Mouse (Mus musculus): ENCODE data around the gene Ppp1r13b. TPM values are rescaled to one million over a fixed set of nuclear protein-coding genes. Genes with fewer than 3 reads are reported as not detected.

Gene Ppp1r13b
- total RNA-seq, 2 experiments from 2014 or later = 7.1 to 8.2 TPM

GRCm38 (mm10) chr12:111808775-111809174, 99.1 kb downstream of the Ppp1r13b start:
- no peak for ATAC-seq (replicated peaks; ENCODE audit: low FRiP score, low TSS enrichment, poor library complexity, severe bottlenecking)

- ATAC-seq (replicated peaks; ENCODE audit: low FRiP score, low TSS enrichment, poor library complexity, severe bottlenecking) = no peak
Observed at GRCm38 (mm10) chr12:111803538-111803937, 104.4 kb downstream of the Ppp1r13b start.

DNA sequence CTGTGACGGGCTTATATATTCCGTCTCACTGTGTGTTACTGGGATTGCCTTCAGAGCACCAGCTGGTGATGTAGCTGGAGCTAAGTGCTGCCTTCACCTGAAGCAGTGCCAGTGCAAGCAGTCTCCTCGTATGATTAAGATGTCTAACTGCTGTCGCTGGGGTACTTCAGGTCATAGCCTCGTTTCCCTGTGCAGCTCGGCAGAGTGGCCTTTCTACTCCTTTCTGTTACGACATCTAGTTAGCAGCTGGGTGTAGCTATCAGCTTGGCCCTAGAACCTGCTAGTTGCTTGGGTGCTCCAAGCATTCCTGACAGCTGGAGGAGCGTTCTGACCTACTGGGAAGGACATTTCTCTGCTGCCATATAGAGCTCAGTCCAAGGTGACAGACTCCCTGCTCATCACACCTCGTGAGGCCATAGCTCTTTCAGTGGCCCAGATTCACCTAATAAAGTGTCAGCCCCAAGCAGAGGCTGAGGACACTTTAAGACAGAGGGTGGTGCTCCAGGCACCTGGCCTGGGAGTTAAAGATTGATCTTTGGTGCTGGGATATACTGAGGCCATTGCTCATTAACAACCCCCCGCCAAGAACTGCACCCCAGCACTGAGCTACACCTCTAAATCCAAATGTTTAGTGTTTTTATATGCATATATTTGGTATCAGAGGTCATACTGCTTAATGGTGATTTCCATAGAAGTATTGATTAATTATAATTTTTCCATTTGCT, 107.3 kb downstream of the Ppp1r13b start:
- no peak for ATAC-seq (replicated peaks; ENCODE audit: low FRiP score, low TSS enrichment, poor library complexity, severe bottlenecking)

- no peak for ATAC-seq (replicated peaks; ENCODE audit: low FRiP score, low TSS enrichment, poor library complexity, severe bottlenecking)
Observed at GRCm38 (mm10) chr12:111798493-111798892, 109.4 kb downstream of the Ppp1r13b start.

- ATAC-seq (replicated peaks; ENCODE audit: low FRiP score, low TSS enrichment, poor library complexity, severe bottlenecking) = no peak
Observed at GRCm38 (mm10) chr12:111797251-111797650, 110.7 kb downstream of the Ppp1r13b start.

GRCm38 (mm10) chr12:111795180-111795895, 112.6 kb downstream of the Ppp1r13b start:
- ATAC-seq (replicated peaks; ENCODE audit: low FRiP score, low TSS enrichment, poor library complexity, severe bottlenecking) = no peak

DNA sequence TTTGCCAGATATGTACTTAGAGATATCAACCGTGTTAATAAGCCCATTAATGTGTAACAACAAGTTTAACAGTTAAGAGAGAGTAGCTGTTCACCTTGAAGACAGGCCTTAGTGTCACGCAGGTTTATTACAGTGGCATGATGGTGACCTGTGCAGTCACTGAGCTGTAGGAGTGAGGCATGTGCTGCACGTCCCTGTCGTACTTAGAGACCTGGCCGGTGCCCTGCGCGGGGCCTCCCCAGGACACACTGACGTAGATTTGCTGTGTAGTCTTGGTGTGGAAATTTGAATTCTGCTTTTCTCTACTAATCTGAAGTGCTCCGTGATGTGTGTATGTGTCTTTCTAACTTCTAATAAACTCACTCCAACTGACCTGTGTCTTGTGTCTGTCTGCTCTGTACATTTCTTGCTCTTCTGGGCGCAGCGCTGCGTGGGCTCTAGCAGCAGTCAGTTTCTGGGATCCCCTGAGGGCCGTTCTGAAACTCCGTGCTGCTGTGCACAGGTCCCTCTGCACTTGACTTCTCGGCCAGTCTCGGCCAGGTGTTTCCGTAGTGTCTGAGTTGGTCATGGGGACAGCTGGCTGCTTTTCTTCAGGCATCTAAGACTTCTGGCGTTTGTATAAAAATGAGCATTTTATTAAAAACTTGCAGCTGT, 113.3 kb downstream of the Ppp1r13b start:
- ATAC-seq (replicated peaks; ENCODE audit: low FRiP score, low TSS enrichment, poor library complexity, severe bottlenecking) = no peak

DNA sequence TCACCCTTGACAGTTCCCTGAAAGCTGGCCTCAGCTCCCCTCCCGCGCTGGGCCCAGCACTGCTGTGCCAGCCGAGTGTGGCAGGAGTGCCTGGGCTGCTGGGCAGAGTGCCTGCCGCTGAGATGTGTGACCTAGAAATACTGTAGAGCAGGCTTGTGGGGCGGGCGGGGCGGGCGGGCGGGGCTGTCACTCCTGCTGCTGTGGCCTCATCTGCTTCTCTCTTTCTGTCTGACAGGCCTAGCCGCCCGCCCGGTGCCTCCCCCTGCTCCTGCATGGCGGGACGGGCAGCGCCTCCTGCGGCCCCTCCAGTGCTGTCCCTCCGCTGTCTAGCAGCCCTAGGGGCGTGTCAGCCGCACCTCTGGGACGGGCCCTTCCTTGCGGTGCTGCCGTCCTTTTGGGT, 113.8 kb downstream of the Ppp1r13b start:
- peak; percentile 64 for ATAC-seq (replicated peaks; ENCODE audit: low FRiP score, low TSS enrichment, poor library complexity, severe bottlenecking)

GRCm38 (mm10) chr12:111791474-111792104, 116.3 kb downstream of the Ppp1r13b start:
- ATAC-seq (replicated peaks; ENCODE audit: low FRiP score, low TSS enrichment, poor library complexity, severe bottlenecking) = no peak

DNA sequence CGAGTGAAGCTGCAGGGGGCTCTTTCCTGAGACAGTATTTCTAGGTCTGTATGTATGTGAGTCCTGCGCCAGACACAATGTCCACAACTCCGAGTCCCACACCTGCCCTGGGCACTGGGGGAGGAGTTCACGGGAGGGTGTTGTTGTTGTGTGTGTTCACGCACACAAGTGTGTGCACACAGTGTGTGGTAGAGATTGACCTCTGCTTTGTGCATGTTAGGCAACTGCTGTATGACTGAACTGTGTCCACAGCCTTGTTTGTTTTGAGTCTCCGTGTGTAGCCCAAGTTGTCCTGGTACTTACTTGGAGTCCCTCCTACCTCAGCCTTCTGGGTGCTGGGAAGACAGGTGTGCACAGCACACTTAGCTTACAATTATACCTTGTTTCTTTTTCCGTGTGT, 117.3 kb downstream of the Ppp1r13b start:
- ATAC-seq (replicated peaks; ENCODE audit: low FRiP score, low TSS enrichment, poor library complexity, severe bottlenecking) = no peak

GRCm38 (mm10) chr12:111790090-111790489, 117.8 kb downstream of the Ppp1r13b start:
- no peak for ATAC-seq (replicated peaks; ENCODE audit: low FRiP score, low TSS enrichment, poor library complexity, severe bottlenecking)

- peak; percentile 92 for ATAC-seq (replicated peaks; ENCODE audit: low FRiP score, low TSS enrichment, poor library complexity, severe bottlenecking)
Observed at GRCm38 (mm10) chr12:111787015-111787414, 120.9 kb downstream of the Ppp1r13b start.

DNA sequence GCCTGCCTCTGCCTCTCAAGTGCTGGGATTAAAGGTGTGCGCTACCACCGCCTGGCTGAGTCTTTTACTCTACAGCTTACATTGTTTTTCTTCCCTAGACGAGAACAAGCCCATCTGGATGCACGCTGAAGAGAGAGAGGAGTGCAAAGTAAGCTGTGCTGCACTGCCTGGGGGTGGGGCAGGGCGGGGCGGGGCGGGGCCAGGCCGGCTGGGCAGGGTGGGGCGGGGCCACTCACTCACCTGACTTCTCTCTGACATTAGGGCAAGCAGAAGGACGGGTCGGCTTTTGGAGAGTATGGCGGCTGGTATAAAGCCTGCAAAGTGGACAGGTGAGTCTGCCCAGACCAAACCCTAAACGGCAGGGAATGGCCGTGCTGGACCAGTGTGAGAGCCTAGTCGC, 122.7 kb downstream of the Ppp1r13b start:
- no peak for ATAC-seq (replicated peaks; ENCODE audit: low FRiP score, low TSS enrichment, poor library complexity, severe bottlenecking)

GRCm38 (mm10) chr12:111779544-111779943, 128.4 kb downstream of the Ppp1r13b start:
- ATAC-seq (replicated peaks; ENCODE audit: low FRiP score, low TSS enrichment, poor library complexity, severe bottlenecking) = 0 out of 2 replicates have a peak, but pooled peaks have one; percentile 54

Other genes starting within 250 kb of the Ppp1r13b start
- gene Ckb, start 235.8 kb downstream of the Ppp1r13b start, total RNA-seq (2014; fragmentation: Nextera tagmentation) = 2.7 TPM in 1 of 2 replicates, not detected in the other
- 1.5 and 4.4 TPM in 2 replicates for gene Ckb, start 235.8 kb downstream of the Ppp1r13b start, total RNA-seq (2017)
- 20.5 and 26.7 TPM in 2 replicates for gene Trmt61a, start 230.0 kb downstream of the Ppp1r13b start, total RNA-seq (2014; fragmentation: Nextera tagmentation)
- gene Trmt61a, start 230.0 kb downstream of the Ppp1r13b start, total RNA-seq (2017) = 11.1 and 15.4 TPM in 2 replicates
- gene Bag5, start 194.9 kb downstream of the Ppp1r13b start, total RNA-seq (2014; fragmentation: Nextera tagmentation) = 27.7 and 28.9 TPM in 2 replicates
- 33.0 and 52.3 TPM in 2 replicates for gene Bag5, start 194.9 kb downstream of the Ppp1r13b start, total RNA-seq (2017)
- 62.7 and 67.7 TPM in 2 replicates for gene Apopt1, start 194.8 kb downstream of the Ppp1r13b start, total RNA-seq (2014; fragmentation: Nextera tagmentation)
- gene Apopt1, start 194.8 kb downstream of the Ppp1r13b start, total RNA-seq (2017) = 55.5 and 56.4 TPM in 2 replicates
- 35.3 and 58.3 TPM in 2 replicates for gene Klc1, start 149.3 kb downstream of the Ppp1r13b start, total RNA-seq (2014; fragmentation: Nextera tagmentation)
- 28.3 and 36.1 TPM in 2 replicates for gene Klc1, start 149.3 kb downstream of the Ppp1r13b start, total RNA-seq (2017)
- 32.1 and 34.7 TPM in 2 replicates for gene Xrcc3, start 94.2 kb downstream of the Ppp1r13b start, total RNA-seq (2014; fragmentation: Nextera tagmentation)
- gene Xrcc3, start 94.2 kb downstream of the Ppp1r13b start, total RNA-seq (2017) = 6.7 and 11.2 TPM in 2 replicates
- gene Zfyve21, start 93.9 kb downstream of the Ppp1r13b start, total RNA-seq (2014; fragmentation: Nextera tagmentation) = 7.3 and 20.4 TPM in 2 replicates
- gene Zfyve21, start 93.9 kb downstream of the Ppp1r13b start, total RNA-seq (2017) = 5.4 and 9.6 TPM in 2 replicates
- gene Atp5mpl, start 58.9 kb upstream of the Ppp1r13b start, total RNA-seq (2014; fragmentation: Nextera tagmentation) = 536 and 684 TPM in 2 replicates
- gene Atp5mpl, start 58.9 kb upstream of the Ppp1r13b start, total RNA-seq (2017) = 637 and 817 TPM in 2 replicates
- gene Tdrd9, start 63.4 kb upstream of the Ppp1r13b start, total RNA-seq (2014; fragmentation: Nextera tagmentation) = not detected in 2 replicates
- gene Tdrd9, start 63.4 kb upstream of the Ppp1r13b start, total RNA-seq (2017) = not detected in 2 replicates
- gene Rd3l, start 73.2 kb upstream of the Ppp1r13b start, total RNA-seq (2014; fragmentation: Nextera tagmentation) = not detected in 2 replicates
- not detected in 2 replicates for gene Rd3l, start 73.2 kb upstream of the Ppp1r13b start, total RNA-seq (2017)
- gene Aspg, start 198.6 kb upstream of the Ppp1r13b start, total RNA-seq (2014; fragmentation: Nextera tagmentation) = not detected in 2 replicates
- gene Aspg, start 198.6 kb upstream of the Ppp1r13b start, total RNA-seq (2017) = not detected in 2 replicates
- not detected in 2 replicates for gene Kif26a, start 238.1 kb upstream of the Ppp1r13b start, total RNA-seq (2014; fragmentation: Nextera tagmentation)
- not detected in 2 replicates for gene Kif26a, start 238.1 kb upstream of the Ppp1r13b start, total RNA-seq (2017)

All from megakaryocyte-erythroid progenitor cell, adult 5-6 weeks (primary cell).